Mouse (Mus musculus) granulocyte monocyte progenitor cell, adult 5-6 weeks (primary cell): ENCODE measurements around the gene Hmgb4. TPM values are rescaled to one million over a fixed set of nuclear protein-coding genes. Genes with fewer than 3 reads are reported as not detected.

Source experiments
- ATAC-seq: replicated peaks from 2 replicates; pipeline ENCODE4 v1.8.0; 2016; ENCODE audit warnings: mild to moderate bottlenecking, moderate TSS enrichment, inconsistent platforms; ENCODE audit not compliant: poor library complexity, severe bottlenecking
- total RNA-seq, 2 experiments: library from RNA; stranded (forward) in 1 of 2; stranded (reverse) in 1 of 2; fragments of 200-712, 200-1000 nt in 1 of 2; fragments of >200 nt in 1 of 2; fragmentation: Nextera tagmentation in 1 of 2; gene quantifications; 2 replicates each; pipeline ENCODE4 v1.2.3; 2014 to 2017

Hmgb4 gene
- total RNA-seq, 2 experiments from 2014 or later = not detected

DNA sequence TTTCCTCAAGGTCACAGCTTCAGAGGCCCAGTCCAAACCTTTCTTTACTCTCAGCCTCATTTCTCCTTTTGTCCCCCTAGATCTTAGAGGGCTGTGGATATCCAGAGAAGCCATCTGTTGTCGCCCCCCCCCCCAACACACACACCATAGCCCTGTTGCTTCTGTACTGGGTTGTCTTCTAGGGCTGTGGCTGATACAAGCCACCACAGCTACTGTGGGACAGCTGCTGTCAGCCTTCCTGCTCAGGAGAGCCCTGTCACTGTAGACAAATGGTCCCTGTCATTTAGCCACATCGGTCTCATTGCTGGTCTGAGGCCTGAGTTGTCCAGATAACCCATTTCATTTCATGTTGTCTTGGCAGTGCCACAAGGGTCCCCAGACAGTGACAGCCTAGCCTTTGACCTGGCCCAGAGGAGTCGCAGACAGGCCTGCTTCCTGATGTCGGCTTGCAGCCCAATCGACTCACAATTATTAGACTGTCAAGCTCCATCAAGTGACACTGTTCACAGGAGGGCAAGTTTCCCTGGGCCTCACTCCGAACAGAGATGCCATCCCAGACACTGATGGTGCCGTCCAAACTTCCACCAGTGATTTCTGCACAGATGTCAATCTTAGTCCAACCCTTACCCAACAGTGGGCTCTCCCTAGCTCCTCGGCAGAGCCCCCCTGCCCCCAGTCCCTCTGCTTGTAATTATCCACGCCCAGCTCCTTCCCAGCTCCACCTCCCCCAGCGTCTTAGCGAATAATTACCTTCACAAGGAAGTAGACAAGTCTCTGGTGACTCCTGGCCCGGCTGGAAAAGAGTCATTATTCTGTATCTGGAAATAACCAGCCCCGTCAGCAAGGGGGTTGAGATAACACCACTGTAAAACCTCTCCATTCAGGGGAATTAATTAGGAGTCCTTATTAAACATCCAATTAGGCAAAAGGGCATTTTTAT is 33.1 kb downstream of the Hmgb4 start:
- ATAC-seq = no peak

GRCm38 (mm10) chr4:128224453-128224852 is 36.3 kb downstream of the Hmgb4 start:
- ATAC-seq = no peak

- no peak for ATAC-seq
These were observed 42.7 kb downstream of the Hmgb4 start for GRCm38 (mm10) chr4:128217991-128218595.
